Mouse (Mus musculus) layer of hippocampus, adult 2 months (tissue): ENCODE results near the gene Slc2a4. TPM values are rescaled to one million over a fixed set of nuclear protein-coding genes. Genes with fewer than 3 reads are reported as not detected.
"Not testable (repeated sequence)": the region's sequence is repeated elsewhere in the genome, so short reads cannot be mapped to it uniquely, and the experiment has no call there.

Source experiments
- DNase-seq, 2 experiments: peaks; one replicate each; pipeline ENCODE4 v3.0.0; 2022; ENCODE audit warnings: low spot score in 2 of 2
- H3K27ac ChIP-seq: fragments of 200-600 bp; 2 replicates; pipeline ENCODE4 v1.8.1; 2022
- H3K4me3 ChIP-seq: fragments of 200-600 bp; 2 replicates; pipeline ENCODE4 v1.8.1; 2022; ENCODE audit warnings: mild to moderate bottlenecking
- CTCF ChIP-seq: fragments of 200-600 bp; conservative IDR thresholded peaks from 2 replicates; pipeline ENCODE4 v1.8.1; 2022; ENCODE audit warnings: antibody characterized with exemption, mild to moderate bottlenecking, moderate library complexity
- total RNA-seq, 2 experiments: library from RNA; stranded (reverse); gene quantifications; 2 replicates each; pipeline ENCODE4 v1.2.3; 2021

Gene Slc2a4
- total RNA-seq, 2 experiments from 2014 or later: 1.8 to 2.2 TPM

- Histone ChIP-seq H3K27ac (peak overlapping the region; percentile 95; the same call in 1 of the 2 replicates), H3K4me3 (peak overlapping the region; percentile 59)
- no peak for DNase-seq
- no peak for TF ChIP-seq CTCF
These were observed 28.9 kb downstream of the Slc2a4 start for GRCm38 (mm10) chr11:69919053-69919452.

- Histone ChIP-seq H3K4me3 (no peak overlapping the region), H3K27ac (no peak overlapping the region)
- no peak for DNase-seq
- TF ChIP-seq CTCF: no peak
These were observed 29.9 kb downstream of the Slc2a4 start for GRCm38 (mm10) chr11:69918118-69918517.

- no peak for TF ChIP-seq CTCF
- H3K4me3 ChIP-seq: no peak overlapping the region
- no peak for DNase-seq
- H3K27ac ChIP-seq: no peak overlapping the region
These were observed 30.5 kb downstream of the Slc2a4 start for GRCm38 (mm10) chr11:69917379-69917948.

- H3K4me3 ChIP-seq, DNase-seq, H3K27ac ChIP-seq: not testable (repeated sequence)
These were observed 31.2 kb downstream of the Slc2a4 start for GRCm38 (mm10) chr11:69916652-69917378.

- H3K27ac ChIP-seq: no peak overlapping the region
- TF ChIP-seq CTCF: peak; percentile 40; the same call in 1 of the 2 replicates
- H3K4me3 ChIP-seq: no peak overlapping the region; the same call in 1 of the 2 replicates
- no peak for DNase-seq
These were observed 32.0 kb downstream of the Slc2a4 start for GRCm38 (mm10) chr11:69915667-69916627.

- H3K4me3 ChIP-seq: peak overlapping the region; percentile 83
- TF ChIP-seq CTCF: no peak
- DNase-seq: no peak
- H3K27ac ChIP-seq: no peak overlapping the region
These were observed 33.0 kb downstream of the Slc2a4 start for GRCm38 (mm10) chr11:69914917-69915430.

- peak overlapping the region; percentile 99 for H3K27ac ChIP-seq
- no peak for DNase-seq
- H3K4me3 ChIP-seq: peak overlapping the region; percentile 83
- TF ChIP-seq CTCF: no peak
These were observed 33.6 kb downstream of the Slc2a4 start for GRCm38 (mm10) chr11:69914372-69914764.

- no peak for TF ChIP-seq CTCF
- Histone ChIP-seq H3K4me3 (peak within 1 kb of the TSS; percentile 83), H3K27ac (peak within 1 kb of the TSS; percentile 99)
- DNase-seq: peak; percentile 92 to 93
These were observed 34.2 kb downstream of the Slc2a4 start, which contains the start of gene Gps2 for GRCm38 (mm10) chr11:69913554-69914371. Gene Gps2 (plus strand): TSS chr11:69913888.

- Histone ChIP-seq H3K4me3 (peak overlapping the region; percentile 83), H3K27ac (peak overlapping the region; percentile 99)
- DNase-seq: no peak
- no peak for TF ChIP-seq CTCF
These were observed 35.1 kb downstream of the Slc2a4 start for GRCm38 (mm10) chr11:69912716-69913530.

GRCm38 (mm10) chr11:69911701-69912100 is 36.3 kb downstream of the Slc2a4 start:
- no peak overlapping the region for H3K27ac ChIP-seq
- H3K4me3 ChIP-seq: no peak overlapping the region
- DNase-seq: no peak
- no peak for TF ChIP-seq CTCF
